Mouse (Mus musculus): Measurements from ENCODE around the gene Spp1. TPM values are rescaled to one million over a fixed set of nuclear protein-coding genes. Genes with fewer than 3 reads are reported as not detected.

The Spp1 gene
- total RNA-seq (2023): not detected

GRCm38 (mm10) chr5:104434835-104435301 lies at the start of gene Spp1:
Gene Spp1, plus strand, starts transcription at chr5:104435118.

GRCm38 (mm10) chr5:104458832-104459705 lies 24.2 kb downstream of the Spp1 start, which contains the start of gene Pkd2:
Gene Pkd2, plus strand, starts transcription at chr5:104459450.

Other genes with a start within 250 kb of the Spp1 start
- not detected for gene Dmp1, start 232.5 kb upstream of the Spp1 start, total RNA-seq (2023)
- not detected for gene Ibsp, start 135.9 kb upstream of the Spp1 start, total RNA-seq (2023)
- not detected for gene Mepe, start 109.8 kb upstream of the Spp1 start, total RNA-seq (2023)
- not detected for gene Pkd2, start 24.3 kb downstream of the Spp1 start, total RNA-seq (2023)
- 10 to 100 TPM; 15.8 to 16.9 TPM for gene BC005561, start 73.2 kb downstream of the Spp1 start, total RNA-seq (2023)

Data from B cell, adult 67 days (primary cell).